Mouse (Mus musculus) cerebellum, adult 8-10 months (tissue): ENCODE measurements around the gene Jtb.

ENCODE experiments used
- DNase-seq: peaks from one replicate; pipeline ENCODE4 v3.0.0; 2022

The Jtb gene

GRCm38 (mm10) chr3:90264687-90265033 lies 33.3 kb downstream of the Jtb start:
- DNase-seq: no peak

GRCm38 (mm10) chr3:90265034-90265931 lies 33.9 kb downstream of the Jtb start, which contains the start of gene Dennd4b:
Gene Dennd4b (plus strand): TSS chr3:90265185.
- peak; percentile 94 for DNase-seq

DNA sequence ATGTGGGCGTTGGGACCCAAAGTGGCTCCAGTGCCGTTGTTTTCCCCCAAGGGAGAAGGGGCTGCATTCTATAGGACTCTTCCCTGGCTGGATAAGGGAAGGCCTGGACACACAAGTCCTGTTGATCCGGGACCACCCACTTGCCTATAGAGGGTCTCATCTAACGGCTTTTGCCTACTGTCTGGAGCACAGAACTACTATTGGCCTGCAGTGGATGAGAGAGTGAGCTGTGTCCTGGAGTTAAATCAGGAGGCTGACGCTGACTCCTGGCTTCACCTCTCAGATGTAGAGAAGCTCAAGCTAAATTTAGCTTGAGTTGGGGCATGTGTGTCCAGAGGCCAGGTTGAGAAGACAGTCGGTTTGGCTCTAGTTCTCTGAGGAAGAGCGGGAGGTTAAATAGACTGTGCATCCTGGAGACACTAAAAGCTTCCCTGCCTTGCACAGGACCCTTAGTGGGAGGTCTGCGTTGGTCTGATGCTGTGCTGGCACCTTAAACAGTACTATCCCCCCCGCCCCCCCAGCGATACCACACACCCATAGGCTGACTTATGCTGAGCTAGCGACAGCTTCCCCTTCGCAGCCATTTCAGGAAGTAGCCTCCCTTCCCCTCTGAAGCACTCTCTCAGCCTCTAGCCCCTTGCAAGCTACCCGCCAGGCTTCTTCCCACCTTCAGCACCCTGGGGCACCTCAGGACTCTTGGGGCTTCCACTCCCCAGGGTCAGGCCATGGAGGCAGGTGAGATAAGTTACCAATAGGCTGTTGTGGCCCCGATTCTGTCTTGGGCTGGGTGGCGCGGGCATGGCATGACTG lies 34.7 kb downstream of the Jtb start:
- peak; percentile 43 for DNase-seq

GRCm38 (mm10) chr3:90266901-90267775 lies 35.7 kb downstream of the Jtb start:
- DNase-seq: peak; percentile 28

- peak; percentile 11 for DNase-seq
Observed at GRCm38 (mm10) chr3:90268190-90268589, 36.8 kb downstream of the Jtb start.

- peak; percentile 10 for DNase-seq
Observed at GRCm38 (mm10) chr3:90268971-90269370, 37.6 kb downstream of the Jtb start.

DNA sequence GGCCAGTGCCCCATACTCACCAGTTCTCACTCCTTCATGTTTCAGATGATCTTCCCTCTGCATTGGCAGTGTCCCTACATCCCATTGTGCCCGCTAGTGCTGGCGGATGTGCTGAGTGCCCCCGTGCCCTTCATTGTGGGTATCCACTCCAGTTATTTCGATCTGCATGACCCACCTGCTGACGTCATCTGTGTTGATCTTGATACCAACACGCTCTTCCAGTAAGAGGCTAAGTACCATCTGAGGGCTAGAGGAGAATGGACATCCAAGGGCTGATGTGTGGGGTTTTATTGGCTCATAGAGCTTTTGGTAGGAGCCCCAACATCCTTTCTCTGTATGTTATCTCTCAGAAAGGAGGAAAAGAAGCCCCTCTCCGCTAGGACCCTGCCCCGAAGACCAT lies 39.4 kb downstream of the Jtb start:
- DNase-seq: no peak

- no peak for DNase-seq
Observed at GRCm38 (mm10) chr3:90272170-90272569, 40.8 kb downstream of the Jtb start.

DNA sequence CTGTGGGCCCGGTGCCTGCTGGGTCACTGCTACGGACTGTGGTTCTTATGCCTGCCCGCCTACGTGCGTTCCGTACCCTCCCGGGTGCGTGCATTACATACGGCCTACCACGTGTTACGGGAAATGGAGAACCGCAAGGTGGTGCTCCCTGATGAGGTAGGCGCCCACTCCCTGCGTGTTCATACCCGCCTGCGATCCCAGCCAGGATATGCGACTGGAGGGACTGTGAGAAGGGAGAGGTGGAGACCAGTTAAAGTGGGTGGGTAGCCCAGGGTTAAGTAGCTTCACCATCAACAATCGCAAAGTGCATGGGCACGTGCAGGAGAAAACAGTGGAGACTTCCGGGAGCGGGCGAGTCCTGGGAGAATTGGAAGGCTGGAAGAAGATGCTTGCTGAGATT lies 42.5 kb downstream of the Jtb start:
- DNase-seq: no peak

DNA sequence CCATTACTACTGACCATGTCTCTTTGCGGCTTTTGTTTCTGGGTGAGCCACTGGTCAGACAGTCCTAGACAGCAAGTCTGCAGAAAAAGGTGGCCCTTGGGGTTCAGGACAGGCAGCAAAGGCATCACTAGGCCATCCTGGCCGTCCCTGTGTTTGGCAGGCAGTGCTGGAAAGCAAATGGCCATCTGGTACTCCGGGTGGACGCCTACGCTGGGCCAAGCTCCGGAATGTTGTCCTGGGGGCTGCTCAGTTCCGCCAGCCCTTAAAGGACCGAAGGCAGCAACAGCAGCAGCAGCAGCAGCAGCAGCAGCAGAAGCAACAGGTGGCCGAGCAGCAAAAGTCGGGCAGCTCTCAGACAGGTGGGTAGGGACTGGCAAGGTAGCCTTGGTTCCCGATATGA lies 43.9 kb downstream of the Jtb start:
- DNase-seq: peak; percentile 69

DNA sequence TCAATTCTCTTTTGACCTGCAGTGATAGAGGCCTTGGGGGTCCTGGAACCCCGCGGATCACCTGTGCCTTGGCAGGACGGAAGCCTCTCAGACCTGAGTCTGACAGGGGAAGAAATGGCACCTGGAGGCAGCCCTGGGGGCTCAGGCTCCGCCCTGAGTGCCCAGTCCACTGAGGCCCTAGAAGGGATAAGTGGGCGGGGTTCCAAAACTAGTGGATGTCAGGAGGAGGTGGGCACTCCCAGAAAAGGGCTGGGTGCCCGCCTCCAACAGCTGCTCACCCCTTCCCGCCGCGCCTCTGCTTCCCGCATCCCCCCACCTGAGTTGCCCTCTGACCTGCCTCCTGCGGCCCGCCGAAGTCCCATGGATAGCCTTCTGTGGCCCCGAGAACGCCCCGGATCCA lies 45.5 kb downstream of the Jtb start:
- no peak for DNase-seq

DNA sequence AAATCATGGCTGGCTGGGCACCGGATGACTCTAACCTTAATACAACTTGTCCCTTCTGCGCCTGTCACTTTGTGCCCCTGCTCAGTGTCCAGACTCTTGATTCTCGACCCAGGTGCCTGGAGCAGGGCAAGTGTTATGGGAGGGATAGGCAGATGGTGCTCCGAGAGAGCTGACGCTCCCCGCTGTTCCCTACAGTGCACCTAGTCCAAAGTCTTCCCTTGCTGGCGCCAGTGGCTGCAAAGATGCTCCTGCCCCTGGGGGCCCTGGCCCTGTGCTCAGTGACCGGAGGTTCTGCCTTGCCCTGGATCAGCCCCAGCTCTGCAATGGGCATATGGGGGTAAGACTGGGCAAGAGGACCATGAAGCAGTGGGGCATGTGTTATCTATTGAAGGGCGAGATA lies 46.4 kb downstream of the Jtb start:
- DNase-seq: peak; percentile 83

DNA sequence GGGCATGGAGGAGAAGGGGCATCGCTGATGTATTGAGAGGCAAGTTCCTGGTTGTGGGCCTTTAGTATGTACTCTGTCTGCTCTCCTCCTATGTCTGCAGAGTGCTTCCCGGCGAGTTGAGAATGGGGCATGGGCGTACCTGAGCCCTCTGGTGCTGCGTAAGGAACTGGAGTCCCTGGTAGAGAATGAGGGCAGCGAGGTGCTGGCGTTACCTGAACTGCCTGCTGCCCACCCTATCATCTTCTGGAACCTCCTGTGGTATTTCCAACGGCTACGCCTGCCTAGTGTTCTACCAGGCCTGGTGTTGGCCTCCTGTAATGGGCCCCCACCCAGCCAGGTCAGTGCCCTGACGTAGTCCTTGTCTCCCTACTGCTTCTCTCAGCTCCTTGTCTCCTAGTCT lies 46.8 kb downstream of the Jtb start:
- no peak for DNase-seq

DNA sequence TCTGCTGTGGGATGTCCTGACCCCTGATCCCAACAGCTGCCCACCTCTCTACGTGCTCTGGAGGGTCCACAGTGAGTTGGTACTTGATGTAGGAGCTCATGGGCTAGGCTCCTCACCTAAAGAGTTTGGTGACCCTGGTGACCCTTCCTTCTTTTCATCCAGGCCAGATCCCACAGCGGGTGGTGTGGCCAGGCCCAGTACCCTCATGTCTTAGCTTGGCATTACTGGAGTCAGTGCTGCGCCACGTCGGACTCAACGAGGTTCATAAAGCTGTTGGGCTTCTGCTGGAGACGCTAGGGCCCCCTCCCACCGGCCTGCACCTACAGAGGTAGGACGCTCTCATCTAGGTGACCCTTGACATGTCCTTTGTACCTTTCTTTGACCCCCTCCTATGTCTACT lies 47.8 kb downstream of the Jtb start:
- DNase-seq: no peak

DNA sequence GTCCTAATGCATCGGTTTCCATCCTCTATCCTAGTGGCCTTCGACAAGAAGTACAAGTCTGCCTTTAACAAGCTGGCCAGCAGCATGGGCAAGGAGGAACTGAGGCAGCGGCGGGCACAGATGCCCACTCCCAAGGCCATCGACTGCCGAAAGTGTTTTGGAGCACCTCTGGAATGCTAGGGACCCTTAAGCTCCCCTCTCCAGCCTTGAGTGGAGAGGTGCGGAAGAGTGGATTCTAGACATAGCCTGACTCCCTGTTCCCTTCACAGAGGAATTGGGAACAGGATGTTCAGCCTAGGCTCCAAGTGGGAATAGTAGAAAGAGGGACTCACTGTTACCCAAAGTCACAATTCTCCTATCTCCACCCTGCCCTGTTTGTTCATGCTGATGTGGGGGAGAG lies 48.3 kb downstream of the Jtb start:
- no peak for DNase-seq

- no peak for DNase-seq
Observed at GRCm38 (mm10) chr3:90280708-90281107, 49.3 kb downstream of the Jtb start.

DNA sequence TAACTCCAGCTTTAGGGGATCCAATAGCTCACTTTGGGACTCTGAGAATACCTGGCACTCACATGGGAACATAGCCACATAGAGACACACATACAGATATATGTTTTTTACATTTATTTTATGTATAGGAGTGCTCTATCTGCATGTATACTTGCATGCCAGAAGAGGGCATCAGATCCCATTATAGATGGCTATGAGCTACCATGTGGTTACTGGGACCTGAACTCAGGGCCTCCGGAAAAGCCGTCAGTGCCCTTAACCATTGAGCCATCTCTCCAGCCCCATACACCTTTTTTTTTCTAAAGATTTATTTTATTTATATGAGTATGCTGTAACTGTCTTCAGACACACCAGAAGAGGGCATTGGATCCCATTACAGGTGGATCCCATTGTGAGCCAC lies 52.8 kb downstream of the Jtb start:
- no peak for DNase-seq
